Mouse (Mus musculus) adrenal gland, adult (tissue): Measurements from ENCODE around the gene Rufy2.
A peak's percentile ranks its signal among the peaks of the same experiment; 100 is the strongest.
"Not testable (repeated sequence)": the region's sequence is repeated elsewhere in the genome, so short reads cannot be mapped to it uniquely, and the experiment has no call there.

Experiments used
- DNase-seq, 2 experiments: peaks; one replicate each; pipeline ENCODE4 v3.0.0; 2022 to 2023; ENCODE audit warnings: low spot score in 1 of 2; ENCODE audit not compliant: inconsistent age in 2 of 2

Rufy2 gene

DNA sequence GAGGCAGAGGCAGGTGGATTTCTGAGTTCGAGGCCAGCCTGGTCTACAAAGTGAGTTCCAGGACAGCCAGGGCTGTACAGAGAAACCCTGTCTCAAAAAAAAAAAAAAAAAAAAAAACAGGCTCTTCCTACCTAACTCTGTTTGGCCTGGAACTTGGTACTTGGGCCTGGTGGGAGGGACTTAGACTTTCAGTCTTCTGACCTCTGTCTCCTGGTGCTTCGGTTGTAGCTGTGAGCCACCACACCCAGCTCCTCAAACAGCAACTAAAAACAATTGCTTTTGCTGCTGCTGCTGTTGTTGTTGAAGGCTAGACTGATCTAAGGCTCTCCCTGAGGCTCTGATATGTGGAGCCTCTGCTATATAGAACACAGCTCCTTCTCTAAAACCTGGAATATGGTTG is 69.1 kb downstream of the Rufy2 start:
- no peak for DNase-seq

GRCm38 (mm10) chr10:63051267-63051666 is 71.2 kb downstream of the Rufy2 start:
- DNase-seq = no peak

GRCm38 (mm10) chr10:63052011-63052410 is 72.0 kb downstream of the Rufy2 start:
- no peak for DNase-seq

- DNase-seq = peak in 1 of 2 experiments; percentile 36
Measured at GRCm38 (mm10) chr10:63053007-63053406, 73.0 kb downstream of the Rufy2 start.

GRCm38 (mm10) chr10:63054071-63054470 is 74.0 kb downstream of the Rufy2 start:
- not testable (repeated sequence) for DNase-seq

- no peak for DNase-seq
Measured at GRCm38 (mm10) chr10:63054586-63054985, 74.6 kb downstream of the Rufy2 start.

DNA sequence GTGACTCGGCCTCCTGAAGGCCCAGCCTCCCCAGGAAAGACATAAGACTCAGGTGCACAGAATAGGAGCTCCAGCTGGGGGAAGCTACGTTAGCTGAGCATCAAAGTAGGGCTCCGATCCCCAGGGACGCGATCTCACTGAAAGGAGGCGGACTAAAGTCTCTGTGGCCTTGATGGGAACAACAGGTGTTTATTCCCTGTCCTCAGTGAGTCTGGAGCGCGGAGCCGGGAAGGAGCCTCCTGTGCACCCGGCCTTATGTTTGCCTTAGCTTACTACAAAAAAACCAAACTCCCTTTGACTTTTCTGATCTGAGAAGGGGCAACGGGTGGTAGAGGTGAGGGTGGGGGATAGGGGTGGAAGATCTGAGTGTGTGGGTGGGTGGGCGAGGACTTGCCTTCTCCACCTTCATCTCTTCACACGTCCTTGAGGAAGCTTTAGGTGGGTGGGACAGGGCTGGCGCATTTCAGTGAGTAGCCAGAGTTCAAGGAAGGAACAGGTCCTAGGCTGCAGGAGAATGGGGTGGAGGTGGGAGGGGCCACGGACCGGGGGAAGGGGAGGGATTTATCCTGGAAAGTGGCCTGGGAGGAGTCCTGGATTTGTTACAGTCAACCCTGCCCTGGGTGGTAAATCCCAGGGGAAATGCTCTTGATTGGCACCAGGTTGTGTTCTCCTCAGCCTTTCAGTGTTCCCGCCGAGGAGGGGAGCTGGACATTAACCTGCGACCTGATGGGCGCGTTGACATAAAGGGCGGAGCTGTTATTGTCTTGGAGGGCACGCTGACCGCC is 77.1 kb downstream of the Rufy2 start:
- DNase-seq = peak; percentile 38 to 73

DNA sequence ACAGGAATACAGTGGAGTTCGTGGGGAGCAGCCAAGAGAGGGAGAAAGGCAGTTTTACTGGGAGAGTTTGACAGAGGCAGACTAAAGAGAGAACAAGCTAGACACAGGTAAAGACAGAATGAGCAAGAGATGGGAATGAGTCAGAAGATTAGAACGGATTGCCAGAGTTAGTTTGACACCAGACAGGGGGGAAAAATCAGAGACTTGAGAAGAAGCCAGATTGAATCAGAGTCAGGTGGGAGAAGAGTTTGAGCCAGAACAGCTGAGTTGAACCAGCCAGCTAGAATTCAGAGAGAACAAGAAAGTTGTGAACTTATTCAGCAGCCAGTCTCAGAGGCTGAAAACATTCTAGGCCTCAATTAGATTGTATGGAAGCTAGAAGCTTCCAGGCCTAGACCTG is 79.8 kb downstream of the Rufy2 start, which contains the start of gene Pbld1:
Gene Pbld1 (plus strand): TSS at position 301 of the 400 bp plus-strand sequence.
- no peak for DNase-seq

GRCm38 (mm10) chr10:63060406-63060805 is 80.4 kb downstream of the Rufy2 start:
- DNase-seq = peak; percentile 42 to 81

GRCm38 (mm10) chr10:63061266-63061665 is 81.2 kb downstream of the Rufy2 start:
- no peak for DNase-seq

DNA sequence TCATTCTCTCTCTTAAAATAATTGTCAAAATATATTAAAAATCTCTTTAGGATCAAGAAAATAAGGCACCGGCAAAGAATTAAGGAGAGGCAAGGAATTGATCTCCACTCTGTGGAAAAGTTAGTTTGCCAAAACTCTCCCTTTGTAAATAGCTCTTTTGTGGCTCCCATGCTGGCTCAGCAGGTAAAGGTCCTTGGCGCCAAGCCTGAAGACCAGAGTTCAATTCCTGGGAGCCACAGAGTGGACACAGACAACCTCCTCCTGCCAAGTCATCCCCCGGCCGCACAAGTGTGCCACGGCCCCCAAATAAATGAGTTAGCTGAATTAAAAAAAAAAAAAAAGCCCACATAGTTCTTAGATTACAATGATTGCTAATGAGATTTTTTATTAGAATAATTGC is 82.7 kb downstream of the Rufy2 start:
- DNase-seq = no peak

GRCm38 (mm10) chr10:63063365-63063764 is 83.3 kb downstream of the Rufy2 start:
- no peak for DNase-seq

- DNase-seq = no peak
Measured at GRCm38 (mm10) chr10:63064516-63064915, 84.5 kb downstream of the Rufy2 start.

DNA sequence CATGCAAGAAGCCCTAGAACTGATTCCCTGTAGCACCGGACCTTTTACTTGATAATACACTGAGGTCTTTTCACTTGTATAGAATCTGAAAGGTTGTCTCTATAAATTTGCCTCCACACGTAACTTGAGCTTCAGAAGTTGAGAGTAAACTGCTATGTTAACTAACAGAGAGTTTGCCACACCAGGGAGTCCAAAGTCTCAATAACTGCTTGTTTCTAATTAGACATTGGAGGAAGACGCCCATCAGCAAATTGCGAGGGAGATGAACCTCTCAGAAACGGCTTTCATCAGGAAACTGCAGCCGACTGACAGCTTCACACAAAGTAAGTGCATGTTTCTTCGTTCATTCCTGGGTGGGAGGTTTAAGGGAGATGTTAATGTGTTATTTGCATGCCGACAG is 85.5 kb downstream of the Rufy2 start:
- no peak for DNase-seq

GRCm38 (mm10) chr10:63065988-63066387 is 86.0 kb downstream of the Rufy2 start:
- peak; percentile 82 to 92 for DNase-seq
